Mouse (Mus musculus) gastrocnemius, postnatal 10 days (tissue): ENCODE data around the gene Gng4. TPM values are rescaled to one million over a fixed set of nuclear protein-coding genes. Genes with fewer than 3 reads are reported as not detected.

Experiments
- DNase-seq: peaks from one replicate; pipeline ENCODE4 v3.0.0; 2021; ENCODE audit warnings: mixed read lengths
- total RNA-seq, 2 experiments: library from RNA; stranded (reverse); gene quantifications; 2 replicates each; pipeline ENCODE4 v1.2.3; 2021

Gng4 gene
- total RNA-seq, 2 experiments from 2014 or later, result 0.75 to 2.1 TPM

DNA sequence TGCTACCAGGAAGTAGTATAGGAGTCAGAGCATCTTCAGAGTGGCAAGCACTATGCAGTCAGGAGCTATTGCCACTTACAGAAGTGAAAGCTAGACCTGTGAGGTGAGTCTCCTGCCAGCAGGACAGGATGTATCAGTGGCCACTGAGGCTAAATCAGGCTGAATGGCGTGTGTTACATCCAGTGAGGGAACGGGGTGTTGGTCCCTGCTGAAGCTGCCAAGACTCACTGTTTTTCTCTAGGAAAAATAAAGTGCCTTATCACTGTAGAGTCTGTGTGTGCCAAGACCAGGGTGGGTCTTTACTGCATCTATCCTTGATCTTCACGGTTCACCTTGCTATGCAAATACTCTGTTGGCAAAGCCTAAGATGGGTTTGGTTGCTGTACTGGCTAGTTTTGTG, 34.8 kb downstream of the Gng4 start:
- DNase-seq, result no peak

GRCm38 (mm10) chr13:13820234-13821123, 36.6 kb downstream of the Gng4 start:
- DNase-seq, result no peak

GRCm38 (mm10) chr13:13824946-13825345, 41.1 kb downstream of the Gng4 start:
- no peak for DNase-seq

GRCm38 (mm10) chr13:13826533-13826932, 42.7 kb downstream of the Gng4 start:
- no peak for DNase-seq

DNA sequence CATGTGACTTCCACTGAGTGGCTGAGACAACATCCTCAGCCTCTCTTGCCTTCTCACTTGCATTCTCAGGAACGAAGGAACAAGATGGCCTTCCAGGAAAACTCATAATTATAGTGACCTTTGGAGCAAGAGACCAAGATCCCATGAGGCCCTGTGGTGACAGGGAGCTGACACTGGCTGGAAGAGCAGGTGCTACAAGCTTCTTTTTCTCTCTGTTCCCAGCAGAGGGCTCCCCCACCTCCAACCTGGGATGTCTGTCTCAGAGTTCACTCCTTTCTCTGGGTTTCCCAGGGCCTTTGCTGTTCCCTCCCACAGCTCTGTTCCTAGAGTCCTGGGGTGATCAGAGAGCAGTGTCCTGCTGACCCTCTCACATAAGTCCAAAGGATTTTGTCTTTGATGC, 44.3 kb downstream of the Gng4 start:
- no peak for DNase-seq

DNA sequence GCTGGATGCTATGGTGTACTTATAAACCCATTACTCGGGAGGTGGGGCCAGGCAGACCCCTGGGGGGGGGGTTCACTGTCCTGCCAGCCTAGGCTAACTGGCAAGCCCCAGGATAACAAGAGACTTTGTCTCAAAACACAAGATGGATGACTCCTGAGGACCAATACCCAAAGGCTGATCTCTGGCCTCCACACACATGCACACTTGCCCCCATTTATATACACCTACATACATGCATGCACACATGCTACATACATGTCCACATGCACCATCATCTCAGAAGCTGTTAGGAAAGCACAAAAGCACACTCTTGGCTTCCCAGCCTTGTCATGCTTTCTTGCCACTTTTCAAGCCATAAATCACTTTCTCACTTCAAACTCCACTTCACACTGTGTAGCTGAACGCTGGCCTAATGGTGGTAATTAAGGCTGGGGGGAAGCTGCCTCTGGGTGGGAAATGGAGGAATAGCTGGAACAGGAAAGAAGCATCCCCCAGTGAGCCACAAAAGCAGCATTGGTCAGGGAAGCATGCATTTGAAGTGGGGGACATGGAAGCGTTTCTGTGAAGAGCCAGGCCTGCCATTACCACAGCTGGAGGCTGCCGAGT, 46.7 kb downstream of the Gng4 start:
- DNase-seq, result no peak

- no peak for DNase-seq
Observed at GRCm38 (mm10) chr13:13835180-13835579, 51.3 kb downstream of the Gng4 start.

GRCm38 (mm10) chr13:13845021-13845420, 61.2 kb downstream of the Gng4 start:
- no peak for DNase-seq

DNA sequence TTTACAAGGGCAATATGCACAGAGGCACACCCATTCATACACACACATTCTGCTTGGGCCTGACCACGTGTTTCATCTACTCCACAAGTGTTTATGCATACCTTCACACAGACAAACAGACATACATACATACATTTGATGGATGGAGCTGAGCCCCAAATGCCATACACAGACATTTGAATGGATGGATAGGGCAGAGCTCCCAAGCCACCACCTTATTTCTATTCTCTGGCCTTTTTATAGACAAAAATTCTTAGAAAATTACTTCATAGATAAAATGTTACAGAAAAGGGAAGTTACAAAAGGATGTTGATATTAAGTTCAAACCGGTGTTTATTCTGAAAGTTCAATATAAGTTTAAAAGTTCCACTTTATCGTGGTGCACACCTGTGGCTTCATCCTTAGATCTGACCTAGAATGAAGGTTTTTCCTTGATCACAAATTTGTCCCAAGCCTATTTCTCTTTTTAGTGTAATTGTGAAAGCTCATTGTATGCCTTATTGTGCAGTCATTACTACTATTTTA, 63.3 kb downstream of the Gng4 start:
- no peak for DNase-seq

- no peak for DNase-seq
Observed at GRCm38 (mm10) chr13:13857190-13857589, 73.3 kb downstream of the Gng4 start.

DNA sequence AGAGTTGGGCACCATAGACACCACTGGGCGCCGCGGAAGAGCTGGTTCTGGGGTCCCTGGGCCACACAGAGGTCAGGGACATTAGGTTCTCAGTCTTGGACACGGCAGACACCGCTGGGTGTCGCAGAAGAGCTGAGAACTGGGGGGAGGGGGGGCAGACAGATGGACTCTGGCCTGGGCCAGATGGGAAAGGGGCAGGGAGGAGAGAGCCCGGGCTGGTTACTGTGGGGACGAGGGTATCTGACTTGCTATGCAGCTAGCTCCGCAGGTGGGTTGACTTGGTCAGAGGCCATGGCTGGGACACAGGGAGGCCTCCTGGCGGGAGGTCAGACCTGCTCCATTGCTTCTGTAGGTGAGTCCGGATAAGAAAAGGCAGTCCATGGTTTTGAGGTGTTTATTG, 78.5 kb downstream of the Gng4 start:
- no peak for DNase-seq

- no peak for DNase-seq
Observed at GRCm38 (mm10) chr13:13862941-13863340, 79.1 kb downstream of the Gng4 start.

DNA sequence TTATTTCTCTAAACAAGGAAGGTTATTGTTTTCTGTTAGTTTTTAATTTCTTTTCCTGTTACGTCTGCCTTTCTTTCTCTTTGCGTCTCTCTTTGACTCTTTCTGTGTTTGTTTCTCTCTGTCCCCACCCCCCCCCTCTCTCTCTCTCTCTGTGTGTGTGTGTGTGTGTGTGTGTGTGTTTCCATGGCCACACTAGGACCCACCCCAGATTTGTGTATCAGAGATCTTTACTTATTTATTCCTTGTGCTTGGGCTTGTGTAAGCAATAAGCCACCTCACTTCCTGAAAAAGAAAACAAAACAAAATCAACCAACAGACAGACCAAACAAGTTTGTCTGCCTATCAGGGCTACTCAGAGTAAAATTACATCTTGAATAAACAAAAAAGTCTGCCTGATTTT, 82.5 kb downstream of the Gng4 start:
- no peak for DNase-seq

GRCm38 (mm10) chr13:13867078-13867759, 83.4 kb downstream of the Gng4 start:
- no peak for DNase-seq

- no peak for DNase-seq
Observed at GRCm38 (mm10) chr13:13867922-13868321, 84.1 kb downstream of the Gng4 start.

Other genes with a start within 250 kb of the Gng4 start
- gene Lyst, start 193.7 kb upstream of the Gng4 start, total RNA-seq, result 1 to 10 TPM; 6.5 to 9.5 TPM
- 10 to 100 TPM; 32.7 to 40.7 TPM for gene B3galnt2, start 170.4 kb downstream of the Gng4 start, total RNA-seq